Mouse (Mus musculus) liver, embryonic 14.5 days (tissue): ENCODE measurements around the gene Rbms3.

ENCODE experiments used
- CTCF ChIP-seq: IDR thresholded peaks from 2 replicates; pipeline ENCODE4 v1.5.1; 2016; ENCODE audit warnings: antibody characterized with exemption, low read depth, control low read depth
- EP300 ChIP-seq: IDR thresholded peaks from 2 replicates; pipeline ENCODE4 v1.6.1; 2016; ENCODE audit warnings: antibody characterized with exemption, low read depth

DNA sequence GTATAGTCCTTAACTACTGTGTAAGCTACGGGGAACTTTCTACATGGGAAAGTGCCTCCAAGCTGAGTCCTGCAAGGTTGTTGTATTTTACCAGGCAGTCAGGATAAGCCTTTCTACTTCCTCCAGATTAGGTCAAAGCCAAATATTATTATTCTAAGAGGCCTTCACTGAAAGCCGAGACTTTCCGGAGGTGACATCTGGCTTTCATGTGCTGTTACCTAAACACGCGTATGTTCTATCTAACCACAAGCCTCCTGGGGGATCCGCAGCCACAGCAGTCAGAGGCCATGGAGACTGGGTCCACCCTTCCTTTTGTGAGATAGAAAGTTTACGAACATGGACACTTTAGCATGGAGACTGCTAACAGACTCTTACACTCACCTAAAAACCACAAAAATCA is 552.2 kb downstream of the Rbms3 start:
- no peak for TF ChIP-seq EP300
- TF ChIP-seq CTCF: no peak
